Mouse (Mus musculus) kidney, adult 18-20 months (tissue): ENCODE data around the gene Apol6.
"Not testable (repeated sequence)": the region's sequence is repeated elsewhere in the genome, so short reads cannot be mapped to it uniquely, and the experiment has no call there.

ENCODE experiments used
- DNase-seq: peaks from one replicate; pipeline ENCODE4 v3.0.0; 2021

The Apol6 gene

DNA sequence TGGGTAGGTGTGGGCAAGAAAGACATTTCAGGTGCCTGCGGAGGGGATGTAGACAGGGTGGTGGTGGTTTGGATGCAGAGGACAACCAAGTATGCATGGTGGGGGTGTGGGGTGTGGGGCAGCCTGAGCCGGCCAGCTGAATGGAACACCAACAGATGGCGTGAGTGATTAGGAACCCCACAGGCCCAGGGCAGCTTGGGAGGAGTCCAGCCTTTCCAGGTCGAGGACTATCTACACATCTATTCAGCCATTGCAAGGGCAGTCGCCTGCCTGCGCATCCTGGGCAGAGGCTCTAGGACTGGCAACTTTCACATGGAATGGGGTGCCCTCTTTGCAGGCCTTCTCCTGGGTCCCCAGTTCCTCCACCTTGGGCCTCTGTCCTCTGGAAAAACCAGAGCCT is 10.0 kb upstream of the Apol6 start:
- DNase-seq: no peak

DNA sequence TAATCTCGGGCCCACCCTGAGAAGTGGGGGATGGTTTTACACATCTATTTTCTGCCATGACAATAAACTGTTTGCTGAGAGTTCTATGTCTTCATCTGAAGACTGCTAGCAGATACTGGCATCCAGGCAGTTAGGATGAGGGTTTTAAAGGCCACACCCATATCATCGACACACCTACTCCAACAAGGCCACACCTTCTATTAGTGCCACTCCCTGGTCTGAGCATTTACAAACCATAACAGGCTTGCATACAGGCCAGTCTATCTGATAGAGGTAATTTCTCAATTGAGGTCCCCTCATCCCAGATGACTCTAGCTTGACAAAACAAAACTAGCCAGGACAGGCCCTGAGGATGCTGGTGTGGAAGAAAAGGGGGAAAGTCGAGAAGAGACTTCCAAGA is 8.9 kb upstream of the Apol6 start:
- DNase-seq: no peak

DNA sequence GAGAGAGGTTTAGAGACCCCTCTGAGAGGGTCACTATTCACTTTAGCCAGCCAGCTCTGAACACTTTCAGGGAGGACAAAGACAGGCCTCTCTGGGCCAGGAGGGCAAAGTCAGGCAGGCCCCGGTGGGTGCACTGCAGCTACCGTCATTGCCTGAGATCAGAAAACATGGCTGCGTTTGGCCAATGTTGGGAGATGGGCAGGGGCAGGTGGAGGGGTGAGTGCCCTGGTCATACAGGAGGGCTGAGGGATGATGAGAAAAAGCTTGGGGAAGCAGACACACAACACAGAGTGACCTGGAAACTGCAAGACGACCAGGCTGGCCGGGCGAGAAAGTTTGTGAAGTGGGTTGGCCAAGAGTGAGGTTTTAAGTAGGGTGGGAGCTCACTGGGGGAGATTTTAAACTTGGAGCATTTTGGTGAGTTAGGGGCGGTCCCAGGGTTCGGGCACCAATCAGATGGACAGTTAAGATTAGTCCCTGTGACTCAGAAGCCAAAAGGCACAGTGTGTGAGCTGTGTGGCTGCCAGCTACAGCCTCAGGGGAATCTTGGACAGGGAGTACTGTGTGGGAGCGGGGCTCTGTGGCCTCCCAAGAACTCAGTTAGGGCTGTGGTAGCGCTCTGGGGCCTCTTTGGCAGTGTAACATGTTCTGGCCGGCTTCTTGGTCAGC is 8.1 kb upstream of the Apol6 start:
- peak; percentile 47 for DNase-seq

DNA sequence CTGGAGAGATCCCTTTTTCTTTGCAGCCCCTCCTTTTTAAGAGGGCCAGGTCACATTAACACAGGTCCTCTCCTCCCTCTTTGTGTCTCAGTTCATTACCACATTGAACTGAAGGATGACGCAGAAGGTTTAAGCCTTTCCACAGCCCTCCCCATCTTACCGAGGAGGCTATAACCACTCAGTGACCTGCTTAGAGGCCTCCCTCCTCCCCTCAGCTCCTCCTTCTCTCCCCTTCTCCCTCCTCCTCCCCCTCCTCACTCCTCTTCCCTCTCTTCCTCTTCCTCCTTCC is 7.6 kb upstream of the Apol6 start:
- DNase-seq: no peak

DNA sequence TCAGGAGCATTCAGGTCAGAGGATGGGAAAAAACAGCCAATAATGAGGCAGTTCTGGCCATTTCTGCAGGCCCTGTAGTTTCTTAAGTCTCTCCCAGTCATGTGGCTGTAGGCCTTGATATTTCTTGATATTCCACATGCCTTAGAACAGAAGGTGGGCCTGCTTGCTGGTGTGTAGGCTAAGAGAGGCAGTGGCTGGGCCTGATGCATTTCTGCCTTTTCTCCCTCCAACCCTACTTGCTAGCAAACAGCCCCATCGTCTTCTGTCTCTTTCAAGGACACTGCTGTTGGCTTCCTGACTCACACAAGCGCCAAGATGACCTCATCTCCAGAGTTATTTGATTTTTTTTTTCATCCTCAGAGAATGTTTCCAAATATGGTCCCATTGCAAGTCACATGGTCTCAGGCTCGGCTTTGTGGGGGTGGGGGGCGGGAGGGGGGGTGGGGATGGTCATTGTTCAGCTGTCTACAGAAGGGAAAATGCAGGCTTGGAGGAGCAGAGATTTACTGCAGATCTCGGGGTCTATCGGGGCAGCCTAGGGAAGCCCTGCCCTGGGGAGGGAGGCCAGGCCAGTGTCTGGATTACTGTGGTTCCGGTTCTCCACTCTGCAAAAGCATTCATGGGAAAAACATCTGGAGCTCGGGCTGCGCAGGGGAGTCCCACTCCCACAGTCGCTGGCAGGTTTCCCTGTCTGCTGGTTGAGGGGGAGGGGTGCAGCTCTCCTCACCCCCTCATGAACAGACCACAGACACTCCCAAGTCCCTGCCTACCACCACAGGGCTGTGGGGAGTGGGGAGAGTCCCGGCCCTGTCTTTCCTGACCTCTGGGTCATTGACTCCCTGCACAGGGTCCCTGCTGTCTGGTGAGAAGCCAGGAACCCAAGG is 7.0 kb upstream of the Apol6 start:
- peak; percentile 38 for DNase-seq

DNA sequence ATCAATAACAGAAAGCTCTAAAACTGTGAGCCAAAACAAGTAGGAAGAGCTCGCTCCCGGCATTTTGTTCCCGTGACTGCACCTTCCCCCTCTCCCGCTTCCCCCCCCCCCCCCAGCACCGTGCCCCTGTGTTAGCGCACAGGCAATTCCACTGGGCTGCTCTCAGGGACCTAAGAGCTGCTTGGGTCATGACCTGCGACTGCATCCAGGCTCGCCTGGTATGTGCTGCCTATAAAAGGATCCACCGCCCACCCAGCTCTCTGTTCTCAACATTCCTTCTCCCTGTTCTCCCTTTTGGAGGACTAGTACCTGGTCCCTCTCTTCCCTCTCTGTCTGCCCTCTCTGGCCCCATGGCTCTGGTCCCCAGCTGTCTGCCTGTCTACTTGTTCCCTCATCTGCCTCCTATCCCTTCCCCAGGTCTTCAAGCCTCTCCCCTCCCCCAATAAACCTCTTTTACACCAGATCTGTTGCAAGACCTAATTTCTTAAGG is 5.3 kb upstream of the Apol6 start:
- DNase-seq: no peak

DNA sequence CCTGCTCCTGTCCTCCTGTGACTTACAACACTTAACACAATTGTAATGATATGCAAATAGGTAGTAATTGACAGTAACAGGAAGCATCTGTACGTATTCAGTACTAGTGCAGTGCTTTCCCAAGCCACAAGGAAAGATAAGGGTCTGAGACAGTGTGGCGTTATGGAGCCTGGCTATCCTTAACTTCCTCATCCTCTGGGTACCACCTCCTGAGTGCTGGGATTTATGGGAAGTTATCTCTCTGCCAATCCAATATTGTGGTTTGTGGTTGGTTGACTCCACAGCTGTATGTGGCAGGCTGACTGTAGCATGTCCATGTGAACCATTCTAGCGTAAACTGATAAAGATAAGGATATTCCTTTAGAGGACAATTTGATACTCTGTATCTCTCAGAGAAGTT is 3.7 kb upstream of the Apol6 start:
- DNase-seq: no peak

DNA sequence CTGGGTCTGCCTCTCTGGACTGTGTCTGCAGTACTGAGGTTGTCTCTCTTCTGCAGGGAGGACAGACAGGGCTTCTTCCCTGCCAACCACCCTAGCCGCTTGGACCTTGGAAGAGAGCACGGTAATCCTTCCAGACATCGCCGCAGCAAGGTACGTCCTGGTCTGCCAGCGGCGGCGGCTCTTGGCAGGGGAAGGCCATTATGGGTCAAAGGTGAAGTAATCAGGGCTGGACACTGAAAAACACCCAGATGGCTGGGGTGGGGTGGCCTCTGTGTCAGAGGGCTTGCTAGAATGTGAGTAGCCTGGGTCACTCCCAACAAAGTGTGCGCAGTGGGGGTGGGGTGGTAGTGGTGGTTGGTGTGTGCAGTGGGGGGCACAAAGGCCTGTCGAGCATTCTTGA is 1.1 kb downstream of the Apol6 start:
- peak; percentile 21 for DNase-seq

DNA sequence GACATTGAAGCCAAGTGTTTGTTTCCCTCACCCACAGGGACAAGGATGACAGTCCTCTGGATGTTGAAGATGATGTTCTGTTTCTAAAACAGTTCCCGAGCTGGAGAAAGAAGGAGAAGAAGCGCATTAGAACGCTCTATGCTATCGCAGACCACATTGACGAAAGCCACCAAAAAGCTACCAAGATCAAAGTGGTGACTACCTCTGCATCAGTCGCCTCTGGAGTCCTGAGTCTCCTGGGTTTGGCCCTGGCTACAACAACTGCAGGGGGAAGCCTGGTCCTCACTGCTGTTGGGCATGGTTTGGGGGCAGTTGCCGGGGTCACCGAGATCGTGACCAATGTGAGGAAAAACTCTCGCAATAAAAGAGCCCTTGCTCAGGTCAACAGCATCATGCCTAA is 6.0 kb downstream of the Apol6 start, which contains the start of gene Mb:
TSS of gene Mb (minus strand) at position 101 of the 400 bp plus-strand sequence.
- no peak for DNase-seq

DNA sequence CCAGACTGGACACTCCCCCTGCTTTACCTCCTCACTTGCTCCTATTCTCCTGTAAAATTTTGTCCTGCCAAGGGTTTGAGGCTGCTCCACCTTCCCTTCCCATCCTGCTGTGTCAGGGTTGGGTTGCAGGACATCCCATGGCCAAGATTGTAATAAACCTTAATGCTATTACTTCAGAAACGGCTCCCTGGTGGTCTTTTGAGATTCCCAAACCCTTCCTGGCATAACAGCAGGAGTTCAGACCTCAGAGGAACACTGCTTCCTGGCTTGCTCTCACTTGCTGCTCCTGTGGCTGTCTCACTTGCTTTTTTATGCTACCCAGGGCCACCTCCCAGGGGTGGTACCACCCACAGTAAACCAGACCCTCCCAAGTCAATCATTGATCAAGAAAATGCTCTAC is 7.6 kb downstream of the Apol6 start:
- DNase-seq: no peak

DNA sequence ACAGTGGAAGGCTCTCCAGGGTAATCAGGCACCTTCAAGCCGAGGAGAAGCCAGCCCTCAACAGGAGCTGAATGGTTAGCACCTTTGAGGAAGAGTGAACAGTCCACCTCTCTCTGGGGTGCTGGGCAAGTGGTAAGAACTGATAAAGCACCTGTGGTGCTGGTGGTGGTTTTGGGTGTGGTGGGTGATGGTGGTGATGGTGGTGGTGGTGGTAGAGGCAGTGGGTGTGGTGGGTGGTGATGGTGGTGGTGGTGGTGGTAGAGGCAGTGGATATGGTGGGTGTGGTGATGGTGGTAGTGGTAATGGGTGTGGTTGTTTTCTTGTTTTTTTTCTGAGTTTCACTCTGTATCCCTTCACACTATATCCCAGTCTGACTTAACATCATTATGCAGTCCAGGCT is 8.5 kb downstream of the Apol6 start:
- no peak for DNase-seq

DNA sequence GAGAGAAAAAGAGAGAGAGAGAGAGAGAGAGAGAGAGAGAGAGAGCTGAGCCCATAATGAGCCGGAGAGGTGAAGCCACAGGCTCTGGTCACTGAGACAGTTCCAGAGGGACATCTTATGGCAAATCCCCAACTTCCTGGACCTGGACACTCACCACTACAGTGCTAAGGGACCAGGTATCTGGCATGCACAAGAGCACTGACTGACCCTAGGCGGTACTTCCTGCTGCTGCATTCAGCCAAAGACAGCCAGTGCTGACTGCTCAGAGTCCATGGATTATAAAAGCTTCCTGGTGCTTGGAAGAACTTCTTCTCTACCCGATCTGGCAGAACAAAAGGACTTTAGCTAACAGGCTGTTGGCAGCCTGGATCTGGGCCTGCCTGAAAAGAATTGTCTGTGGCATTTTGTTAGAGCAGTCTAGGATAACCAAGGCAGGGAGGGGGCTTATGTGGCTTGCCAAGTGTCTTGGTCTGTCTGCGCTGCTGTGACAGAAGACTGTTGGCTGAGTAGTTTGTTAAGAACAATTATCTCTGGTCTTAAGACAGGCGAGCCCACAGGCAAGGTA is 10.2 kb downstream of the Apol6 start:
- no peak for DNase-seq

DNA sequence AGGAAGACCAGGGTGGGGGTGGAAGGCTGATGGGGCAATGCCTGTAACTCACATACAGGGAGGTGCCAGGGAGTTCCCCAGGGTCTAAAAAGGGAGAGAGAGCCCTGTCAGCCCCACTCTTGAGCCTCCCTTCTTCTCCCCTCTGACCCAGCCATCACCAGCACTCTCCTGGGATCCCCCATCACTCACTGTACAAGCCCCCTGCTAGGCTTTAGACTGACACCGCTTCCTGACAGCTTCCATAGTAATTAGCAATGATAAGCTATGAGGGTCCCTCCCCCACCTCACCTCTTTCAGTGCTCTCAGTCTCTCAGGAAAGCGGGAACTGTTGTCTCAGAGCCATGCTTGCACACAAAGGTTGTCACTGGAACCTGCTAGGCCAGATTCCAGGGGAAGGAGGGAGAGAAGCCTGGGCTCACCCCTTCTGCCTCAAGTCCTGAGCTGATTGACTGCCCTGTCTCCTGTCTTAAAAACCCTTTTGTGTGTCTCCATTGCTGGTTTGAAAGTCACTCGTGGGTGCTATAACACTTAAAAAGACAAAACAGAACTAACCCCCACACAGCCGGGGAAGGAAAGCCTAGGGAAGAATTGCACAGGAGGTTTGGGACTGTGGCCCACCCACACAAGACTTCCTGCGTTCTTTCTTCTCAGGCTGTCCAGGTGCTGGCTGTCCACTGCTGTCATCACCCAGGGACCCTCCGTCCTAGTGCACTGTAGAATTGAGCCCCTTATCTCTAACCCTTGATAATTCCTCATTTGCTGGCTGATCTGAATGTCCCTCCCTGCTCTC is 11.7 kb downstream of the Apol6 start:
- DNase-seq: no peak

DNA sequence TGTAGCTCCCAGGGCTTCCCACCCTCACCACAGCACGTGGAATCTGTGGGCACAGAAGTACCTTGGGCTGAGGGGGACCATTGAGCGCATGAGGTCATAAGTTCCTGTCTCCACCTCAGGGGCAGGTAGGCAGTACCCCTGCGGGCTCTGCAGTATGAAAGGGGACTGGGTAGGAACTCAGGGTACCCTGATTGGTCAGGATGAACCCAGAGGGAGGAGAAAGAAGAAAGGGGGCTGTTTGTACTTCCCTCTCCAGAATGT is 12.2 kb downstream of the Apol6 start:
- DNase-seq: no peak

DNA sequence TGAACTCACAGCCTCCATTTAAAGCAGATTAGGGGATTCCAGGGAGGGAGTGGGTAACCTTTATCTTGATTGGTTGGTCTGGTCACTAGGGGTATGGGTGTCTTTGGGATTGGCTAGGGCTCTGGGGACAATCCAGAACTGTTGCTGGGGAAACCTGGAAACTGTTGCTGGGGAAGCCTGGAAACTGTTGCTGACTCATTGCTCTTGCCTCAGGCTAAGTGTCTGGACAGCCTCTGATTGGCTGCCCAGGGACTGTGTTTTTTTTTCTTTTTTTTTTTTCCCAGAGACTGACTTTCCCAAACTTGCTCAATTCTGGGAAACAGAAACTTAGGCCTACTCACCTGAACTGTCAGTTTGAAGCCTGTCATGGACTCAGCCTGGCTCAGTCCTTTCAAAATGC is 14.0 kb downstream of the Apol6 start:
- DNase-seq: no peak

DNA sequence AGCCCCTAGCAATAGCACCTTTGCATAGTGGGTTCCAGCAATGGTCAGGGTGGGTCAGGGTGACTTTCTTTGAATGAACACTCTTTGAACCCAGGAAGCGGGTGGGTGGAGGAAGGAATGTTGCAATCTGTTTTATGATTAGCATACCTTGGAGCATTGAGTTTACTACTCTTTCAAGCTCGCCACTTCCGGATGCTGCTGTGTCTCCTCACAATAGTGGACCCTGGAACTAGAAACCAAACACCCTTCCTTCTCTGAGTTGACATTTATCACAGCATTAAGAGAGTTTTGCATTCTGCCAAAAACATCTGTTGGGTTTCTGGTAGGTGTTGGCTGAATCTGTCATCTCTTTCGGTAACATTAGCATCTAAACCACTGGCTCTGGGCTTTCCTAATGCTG is 14.9 kb downstream of the Apol6 start:
- DNase-seq: not testable (repeated sequence)

DNA sequence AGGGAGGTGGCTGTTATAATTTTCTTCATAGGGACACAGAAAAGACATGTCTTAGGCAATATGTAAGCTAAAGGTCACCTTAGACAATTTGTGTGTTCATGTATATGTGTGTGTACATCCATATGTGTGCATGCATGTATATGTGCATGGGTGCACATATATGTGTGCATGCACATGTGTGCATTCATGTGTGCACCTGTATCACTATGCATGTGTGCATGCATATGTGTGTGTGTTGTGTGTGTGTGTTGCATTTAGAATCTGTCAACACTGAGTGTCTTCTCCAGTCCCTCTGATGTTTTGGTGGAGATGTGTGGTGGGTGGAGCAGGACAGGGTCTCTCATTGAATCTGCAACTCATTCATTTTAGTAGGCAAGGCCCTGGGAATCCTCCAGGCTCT is 18.2 kb downstream of the Apol6 start:
- DNase-seq: no peak

DNA sequence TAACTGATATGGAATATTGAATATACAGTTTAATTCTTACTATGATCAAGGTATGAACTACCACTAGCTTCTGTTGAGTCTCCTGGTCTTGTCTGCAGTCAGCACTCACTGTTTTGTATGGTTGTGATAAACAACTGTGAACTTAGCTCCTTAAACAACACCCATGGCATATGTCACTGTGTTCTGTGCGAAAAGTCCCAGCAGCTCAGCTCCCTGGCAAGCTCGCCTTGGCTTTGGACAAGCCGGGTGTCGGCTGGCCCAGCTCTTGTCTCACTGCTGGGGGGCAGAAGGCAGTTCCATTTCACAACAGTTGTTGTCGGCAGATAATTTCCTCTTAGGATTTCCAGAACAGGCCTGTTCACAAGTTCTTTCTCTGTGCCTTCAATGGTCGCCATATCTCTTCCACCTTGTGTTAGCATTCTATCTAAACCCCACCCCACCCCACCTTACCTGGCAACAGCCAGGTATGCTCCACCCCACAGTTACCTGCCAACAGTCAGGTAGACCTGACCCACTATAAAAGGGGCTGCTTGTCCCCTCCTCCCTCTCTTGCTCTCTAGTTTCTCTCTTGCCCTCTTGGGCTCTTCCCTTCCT is 20.8 kb downstream of the Apol6 start:
- DNase-seq: no peak

DNA sequence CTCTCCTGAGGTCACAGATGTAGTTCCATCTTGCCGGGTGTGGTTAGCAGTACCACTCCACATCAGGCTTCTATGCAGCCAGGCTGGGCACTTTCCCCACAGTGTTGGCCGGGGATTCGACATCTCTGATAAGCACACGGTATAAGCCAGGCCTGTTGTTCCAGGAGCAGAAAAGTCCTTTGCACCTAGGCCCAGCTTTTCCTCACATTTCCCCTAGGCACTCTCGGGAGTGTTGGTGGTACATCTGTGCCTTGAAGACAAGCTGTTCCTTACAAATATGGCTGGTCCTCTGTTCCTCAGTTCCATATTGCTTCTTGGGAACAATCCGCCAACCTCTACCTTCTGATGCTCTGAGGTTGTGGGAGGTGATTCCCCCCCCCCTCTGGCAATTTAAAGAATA is 21.7 kb downstream of the Apol6 start:
- no peak for DNase-seq

DNA sequence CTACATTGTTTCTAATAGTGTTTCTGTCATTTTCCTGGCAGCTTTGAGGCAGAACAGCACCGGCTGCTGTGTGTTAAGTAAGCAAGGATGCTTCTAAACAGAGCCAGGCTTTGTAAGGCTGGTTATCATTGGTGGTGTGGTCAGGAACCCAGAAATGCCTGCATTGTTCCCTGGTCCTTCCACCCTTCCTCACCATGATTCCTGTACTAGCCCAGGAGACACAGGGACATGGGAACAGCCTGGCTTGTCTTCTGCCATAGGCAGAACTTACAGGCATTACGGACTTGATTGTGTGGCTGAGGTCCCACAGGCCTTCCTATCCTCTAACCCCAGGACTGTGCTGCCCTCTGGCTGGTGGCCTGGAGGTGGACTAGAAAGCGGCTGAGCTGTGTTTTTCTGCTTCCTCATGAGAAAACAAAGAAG is 23.9 kb downstream of the Apol6 start:
- no peak for DNase-seq

DNA sequence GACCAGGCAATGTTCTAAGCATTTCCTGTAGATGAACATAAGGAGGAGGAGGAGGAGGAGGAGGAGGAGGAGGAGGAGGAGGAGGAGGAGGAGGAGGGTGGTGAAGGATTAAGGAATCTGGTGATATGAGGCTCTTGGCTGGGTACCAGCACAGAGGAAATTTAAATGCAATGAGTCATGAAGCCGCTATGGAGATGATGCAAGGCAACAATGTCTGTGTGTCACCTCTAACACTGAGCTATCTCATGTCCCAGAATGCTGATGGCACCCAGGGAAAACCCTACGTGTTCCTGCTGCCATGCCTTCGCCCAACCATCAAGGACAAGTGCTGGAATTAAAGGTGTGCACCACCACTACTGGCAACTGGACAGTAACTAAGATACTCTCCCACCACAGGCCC is 24.5 kb downstream of the Apol6 start:
- DNase-seq: no peak

DNA sequence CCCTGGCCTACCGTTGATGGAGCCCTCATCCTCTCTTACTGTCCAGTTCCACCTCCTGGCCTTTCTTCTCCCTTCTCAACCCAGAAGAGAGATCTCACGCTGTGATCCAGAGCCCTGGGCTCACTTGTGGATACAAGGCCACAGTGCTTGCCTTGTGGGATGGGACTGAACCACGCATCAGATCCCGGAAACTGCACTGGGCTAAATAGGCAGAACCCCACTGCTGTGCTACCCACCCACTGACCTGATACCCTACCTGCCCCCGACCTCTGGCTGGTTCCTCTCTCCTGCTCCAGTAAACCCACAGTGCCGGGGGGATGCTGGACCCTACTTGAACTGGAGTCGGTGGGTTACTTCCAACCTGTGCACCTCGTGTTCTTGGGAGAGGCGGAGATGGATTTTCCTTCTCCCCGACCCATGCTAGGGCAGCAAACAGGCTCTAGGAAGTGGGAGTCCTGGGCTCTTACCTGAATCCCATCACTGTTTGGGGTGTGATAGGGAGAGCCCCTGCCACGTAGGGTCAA is 26.3 kb downstream of the Apol6 start:
- DNase-seq: no peak

DNA sequence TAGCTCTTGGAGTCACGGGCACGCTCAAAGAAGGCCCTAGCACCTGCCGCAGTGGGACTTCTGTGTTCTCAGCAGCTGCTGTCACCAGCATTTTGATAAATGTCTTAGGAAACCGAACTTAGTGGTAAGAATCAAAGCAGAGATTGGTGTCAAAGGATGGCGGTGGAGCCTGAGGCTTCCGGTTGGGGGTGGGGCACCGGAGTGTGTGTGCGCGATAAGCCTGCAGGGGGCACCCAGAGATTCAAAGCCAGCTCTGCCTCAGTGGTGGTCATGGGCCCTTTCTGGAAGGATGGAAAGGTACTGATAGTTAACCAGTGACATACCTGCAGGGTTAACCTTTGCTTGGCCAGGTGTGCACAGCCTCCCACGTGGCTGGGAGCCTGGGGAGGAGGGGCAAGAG is 27.0 kb downstream of the Apol6 start:
- peak; percentile 27 for DNase-seq
